Mouse (Mus musculus) left cerebral cortex, adult 11 months (tissue): Measurements from ENCODE around the gene Cd300ld5.
A peak's percentile ranks its signal among the peaks of the same experiment; 100 is the strongest.
"Not testable (repeated sequence)": the region's sequence is repeated elsewhere in the genome, so short reads cannot be mapped to it uniquely, and the experiment has no call there.

ENCODE experiments used
- DNase-seq: peaks from one replicate; pipeline ENCODE4 v3.0.0; 2022; ENCODE audit warnings: low spot score

The Cd300ld5 gene

GRCm38 (mm10) chr11:115037669-115038068 is at the start of gene Cd300ld5:
TSS of gene Cd300ld5 (minus strand) at chr11:115037769.
- not testable (repeated sequence) for DNase-seq

DNA sequence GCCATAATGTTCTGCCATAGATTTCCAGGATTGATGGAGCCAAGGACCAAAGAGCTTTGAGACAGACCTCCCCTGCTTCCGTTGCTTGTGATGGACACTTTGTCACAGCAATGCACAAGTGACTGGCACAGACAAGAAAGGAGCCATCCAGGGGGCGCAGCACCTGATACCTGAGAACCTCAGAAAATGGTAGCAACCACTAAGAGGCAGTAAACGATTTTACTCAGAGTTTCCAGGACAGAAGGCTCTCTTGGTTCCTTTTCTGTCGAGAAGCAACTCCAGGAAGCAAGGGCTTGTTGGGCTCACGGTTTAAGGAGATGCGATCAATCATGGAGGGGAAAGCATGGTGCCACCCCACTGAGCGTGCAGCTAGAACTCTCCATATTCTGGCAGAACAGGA is 48.6 kb upstream of the Cd300ld5 start:
- DNase-seq: no peak

- no peak for DNase-seq
Measured at GRCm38 (mm10) chr11:115085064-115085463, 47.5 kb upstream of the Cd300ld5 start.

- no peak for DNase-seq
Measured at GRCm38 (mm10) chr11:115084595-115084994, 47.0 kb upstream of the Cd300ld5 start.

DNA sequence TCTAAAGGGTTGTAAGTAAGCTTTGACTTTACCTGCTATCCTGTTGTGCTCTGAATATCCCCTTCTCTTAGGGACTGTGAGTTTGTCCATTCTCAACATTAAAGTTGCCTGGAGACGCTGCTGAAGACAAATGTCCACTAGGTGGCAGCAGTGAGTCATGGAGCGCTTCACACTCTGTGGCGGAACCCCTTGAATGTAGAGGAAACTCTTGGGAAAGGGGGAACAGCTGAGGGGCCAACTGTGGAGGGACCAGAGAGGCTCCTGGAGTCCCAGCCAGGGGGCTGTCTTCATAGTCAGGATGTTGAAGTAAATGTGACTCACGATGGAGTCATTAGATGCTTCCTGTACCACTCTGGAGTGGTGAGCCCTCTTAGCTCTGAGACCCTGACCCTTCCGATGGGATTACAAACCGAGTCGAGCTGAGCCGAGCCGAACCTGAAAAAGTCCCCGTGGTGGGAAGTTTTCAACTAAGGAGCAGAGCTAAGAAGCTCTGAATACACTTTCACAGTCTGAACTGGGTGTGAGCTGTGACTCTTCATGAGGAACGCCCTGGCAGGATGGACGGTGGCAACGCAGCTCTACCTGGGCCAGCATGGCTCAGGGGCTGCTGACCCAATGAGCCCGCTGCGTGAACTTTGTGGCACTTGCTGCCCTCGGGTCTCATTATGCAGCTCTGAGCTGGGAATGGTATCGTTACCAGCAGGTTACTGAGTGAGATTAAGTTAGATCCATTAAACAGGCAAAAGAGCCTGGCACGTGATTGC is 46.0 kb upstream of the Cd300ld5 start:
- peak; percentile 47 for DNase-seq

DNA sequence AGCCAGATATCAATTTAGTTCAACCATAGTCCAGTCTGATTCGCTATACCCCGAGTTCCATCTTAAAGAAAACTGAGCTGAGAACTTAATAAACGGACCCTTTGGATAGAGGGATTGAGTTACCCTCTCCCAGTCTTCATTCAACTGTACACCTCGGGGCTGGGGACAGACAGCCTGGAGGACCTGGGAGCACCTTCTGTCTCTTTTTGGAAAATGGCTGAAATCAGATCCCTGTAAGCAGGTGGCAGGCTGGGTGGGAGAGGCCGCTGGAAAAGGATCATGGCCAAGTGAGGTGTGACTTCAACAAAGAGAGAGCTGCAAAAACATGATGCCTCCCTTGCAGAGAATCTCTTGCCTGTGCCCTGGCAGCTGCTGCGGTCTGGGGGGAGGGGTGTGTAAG is 44.6 kb upstream of the Cd300ld5 start:
- no peak for DNase-seq

DNA sequence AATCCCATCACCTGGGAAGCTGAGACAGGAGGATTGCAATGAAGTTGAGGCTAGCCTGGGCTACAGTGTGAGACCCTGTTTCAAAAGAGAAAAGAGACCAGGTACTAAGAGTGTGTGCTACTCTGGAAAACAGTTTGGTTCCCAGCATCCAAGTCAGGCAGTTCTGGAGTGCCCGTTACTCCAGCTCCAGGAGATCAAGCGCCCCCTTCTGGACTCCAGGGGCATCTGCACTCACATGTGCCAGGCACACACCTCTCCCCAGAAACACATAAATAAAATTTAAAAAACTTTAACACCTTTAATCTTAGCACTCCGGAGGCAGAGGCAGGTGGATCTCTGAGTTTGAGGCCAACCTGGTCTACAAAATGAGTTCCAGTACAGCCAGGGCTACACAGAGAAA is 43.8 kb upstream of the Cd300ld5 start:
- DNase-seq: no peak

DNA sequence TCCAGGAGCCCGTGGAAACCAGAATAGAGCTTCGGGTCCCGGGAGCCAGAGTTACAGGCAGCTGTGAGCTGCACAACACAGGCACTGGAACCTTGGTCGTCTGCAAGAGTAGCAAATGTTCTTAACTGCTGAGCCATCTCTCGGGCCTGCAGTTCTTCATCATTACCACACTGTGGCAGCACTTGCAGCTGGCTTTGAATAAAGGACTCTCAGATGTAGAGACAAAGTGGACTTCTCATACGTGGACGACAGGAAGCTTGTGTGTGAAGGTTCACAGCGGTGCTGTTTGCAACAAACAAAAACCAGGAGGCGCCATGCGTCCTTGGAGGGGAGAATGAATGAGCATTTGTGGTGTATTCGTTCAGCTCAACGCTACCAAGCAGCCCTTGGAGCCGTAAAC is 43.3 kb upstream of the Cd300ld5 start:
- peak; percentile 31 for DNase-seq

DNA sequence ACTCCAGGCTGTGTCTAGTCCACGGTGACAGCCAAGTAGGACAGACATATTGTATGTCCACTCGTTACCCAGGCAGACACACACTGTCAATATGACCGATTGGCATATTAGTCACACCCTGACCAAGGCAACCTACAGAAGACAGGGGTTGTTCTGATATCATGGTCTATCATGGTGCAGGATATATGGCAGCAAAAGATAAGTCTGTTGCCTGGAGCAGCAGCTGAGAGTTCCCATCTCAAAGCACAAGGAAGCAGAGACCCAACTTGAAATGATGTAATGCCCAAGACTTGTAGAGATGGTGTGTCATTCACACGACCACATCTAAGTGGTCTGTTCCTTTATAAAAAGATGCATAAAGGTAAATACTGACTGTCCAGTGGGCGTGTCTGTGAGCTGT is 41.1 kb upstream of the Cd300ld5 start:
- DNase-seq: no peak

- no peak for DNase-seq
Measured at GRCm38 (mm10) chr11:115077436-115077835, 39.9 kb upstream of the Cd300ld5 start.

DNA sequence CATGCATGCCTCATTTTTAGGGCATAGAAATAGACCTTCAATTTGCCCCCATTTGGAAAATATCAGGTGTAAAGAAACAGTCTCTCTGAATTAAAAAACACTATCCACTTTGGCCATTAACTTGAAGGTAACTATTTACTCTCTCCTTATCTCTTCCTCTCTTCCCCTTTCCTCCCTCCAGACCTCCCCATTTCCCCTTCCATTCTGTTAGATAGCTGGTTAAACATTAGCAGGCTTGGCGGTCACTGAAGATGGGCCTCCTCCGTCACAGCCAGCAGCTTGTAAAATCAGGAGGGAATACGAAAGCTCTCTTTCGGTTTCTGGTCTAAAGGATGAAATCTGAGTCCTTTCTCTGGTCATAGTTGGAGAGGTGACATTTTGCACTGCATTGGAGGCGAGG is 38.3 kb upstream of the Cd300ld5 start:
- no peak for DNase-seq

- DNase-seq: no peak
Measured at GRCm38 (mm10) chr11:115075407-115075806, 37.8 kb upstream of the Cd300ld5 start.

DNA sequence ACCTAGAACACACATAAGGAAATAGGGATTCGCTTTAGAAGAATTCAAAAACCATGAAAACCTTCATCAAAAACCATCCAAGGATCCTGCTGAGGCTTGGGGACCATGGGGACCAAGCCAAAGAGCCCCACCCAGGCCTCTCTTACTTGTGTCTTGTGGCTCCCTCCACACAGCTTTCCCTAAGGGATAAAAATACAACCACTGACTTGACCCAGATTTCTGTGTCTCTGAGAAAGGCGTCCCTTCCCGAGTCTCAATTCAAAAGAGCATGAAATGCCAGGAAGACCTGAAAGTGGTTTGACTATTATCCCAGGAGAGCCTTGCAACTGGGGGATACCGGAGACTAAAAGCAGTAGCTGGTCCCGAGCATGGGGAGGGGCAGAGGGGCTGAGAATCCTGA is 35.4 kb upstream of the Cd300ld5 start:
- no peak for DNase-seq

GRCm38 (mm10) chr11:115071631-115072294 is 34.2 kb upstream of the Cd300ld5 start:
- DNase-seq: no peak

- DNase-seq: no peak
Measured at GRCm38 (mm10) chr11:115071015-115071551, 33.5 kb upstream of the Cd300ld5 start.

- DNase-seq: no peak
Measured at GRCm38 (mm10) chr11:115066768-115067167, 29.2 kb upstream of the Cd300ld5 start.

GRCm38 (mm10) chr11:115062077-115062476 is 24.5 kb upstream of the Cd300ld5 start, which contains the start of gene Cd300e:
TSS of gene Cd300e (minus strand) at chr11:115062177.
- DNase-seq: no peak

DNA sequence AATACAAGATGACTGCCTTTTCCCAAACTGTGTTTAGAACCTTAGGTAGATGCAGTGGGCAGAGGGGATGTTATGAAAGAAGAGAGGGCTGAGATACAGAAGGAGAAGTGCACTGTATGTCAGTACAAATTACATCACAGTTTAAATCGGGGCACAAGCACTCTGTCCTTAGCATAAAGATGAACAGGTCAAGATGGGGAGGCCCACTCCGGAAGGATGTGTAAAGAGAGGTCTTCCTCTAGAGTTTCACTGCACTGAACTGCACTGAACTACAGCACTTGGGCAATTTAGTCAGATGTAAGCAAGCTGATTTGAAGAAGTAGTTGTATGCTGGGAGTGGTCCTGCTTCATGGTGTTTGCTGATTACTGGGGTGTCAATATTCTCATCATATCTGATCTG is 22.2 kb upstream of the Cd300ld5 start:
- DNase-seq: no peak

- no peak for DNase-seq
Measured at GRCm38 (mm10) chr11:115058701-115059100, 21.1 kb upstream of the Cd300ld5 start.

GRCm38 (mm10) chr11:115054537-115054936 is 17.0 kb upstream of the Cd300ld5 start:
- no peak for DNase-seq

DNA sequence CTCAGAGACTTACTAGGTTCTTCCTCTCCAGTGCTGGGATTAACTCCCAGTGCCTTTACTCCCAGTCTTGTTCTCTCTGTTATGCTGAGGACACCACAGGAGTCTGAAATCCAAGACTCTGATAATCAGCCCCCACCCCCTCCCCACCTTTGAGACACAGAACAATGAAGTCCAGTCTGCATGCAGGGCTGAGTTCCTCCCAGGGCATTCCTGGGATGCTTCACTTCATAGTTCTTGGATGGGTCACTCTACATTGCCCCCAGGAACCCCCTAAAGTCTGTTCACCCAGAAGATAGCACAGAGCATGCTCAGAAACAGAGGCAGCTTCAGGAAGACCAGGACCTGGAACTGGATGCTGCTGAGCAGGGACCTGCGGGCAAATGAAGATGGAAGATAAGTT is 15.4 kb upstream of the Cd300ld5 start:
- no peak for DNase-seq

DNA sequence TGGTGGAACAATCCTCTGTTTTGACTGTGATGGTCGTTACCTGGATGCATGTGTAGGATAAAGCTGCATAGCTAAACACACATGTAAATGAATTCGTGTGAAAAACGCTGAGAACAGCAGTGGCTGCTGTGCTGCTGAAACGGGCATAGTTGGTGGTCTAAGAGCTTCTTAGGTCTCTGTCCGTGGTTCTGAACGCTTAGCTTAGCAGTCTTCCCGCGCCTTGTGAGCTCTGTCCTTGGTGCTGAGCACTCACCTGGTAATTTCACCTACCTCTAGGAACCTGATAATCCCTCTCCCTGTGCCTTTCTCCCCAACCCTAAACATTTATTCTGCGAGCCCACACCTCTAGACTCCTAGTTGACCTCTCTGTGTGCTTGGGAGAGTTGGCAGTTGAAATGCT is 14.6 kb upstream of the Cd300ld5 start:
- no peak for DNase-seq

DNA sequence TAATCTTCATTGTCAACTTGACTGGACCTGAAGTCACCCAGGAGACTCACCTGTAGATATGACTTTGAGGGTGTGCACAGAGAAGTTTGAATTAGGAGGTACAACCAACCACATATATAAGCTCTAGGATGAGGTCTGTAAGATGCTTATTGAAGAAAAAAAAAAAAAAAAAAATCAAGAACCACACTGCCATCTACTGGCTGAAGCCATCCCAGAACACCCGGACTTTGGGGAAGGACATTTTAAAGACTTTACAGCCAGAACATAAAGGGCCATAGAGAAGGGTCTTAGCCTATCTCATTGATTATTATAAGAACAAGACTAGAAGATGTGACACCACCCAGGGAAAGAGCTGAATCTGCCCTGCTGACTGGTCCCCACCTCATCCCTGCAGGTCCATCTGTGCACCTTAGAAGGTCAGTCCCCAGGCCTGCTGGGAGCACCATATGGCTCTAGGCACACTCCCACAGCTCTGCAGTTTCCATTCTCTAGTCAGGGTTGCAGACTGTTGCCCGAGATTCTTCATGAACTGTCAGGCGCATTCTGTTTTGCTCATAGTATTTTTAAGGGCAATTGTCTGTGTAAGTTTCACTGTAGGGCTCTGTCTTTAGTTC is 11.8 kb upstream of the Cd300ld5 start:
- no peak for DNase-seq
